Mouse (Mus musculus) forelimb bud, embryonic 11.5 days (tissue): ENCODE measurements around the gene Trrap.

Experiments
- DNase-seq: peaks from one replicate; pipeline ENCODE4 v3.0.0-alpha.2; 2012; ENCODE audit warnings: low read depth, low spot score

The Trrap gene

GRCm38 (mm10) chr5:144871775-144872174, 104.2 kb downstream of the Trrap start:
- DNase-seq: peak; percentile 23

GRCm38 (mm10) chr5:144872326-144872725, 104.8 kb downstream of the Trrap start:
- peak; percentile 11 for DNase-seq

- DNase-seq: no peak
Measured at GRCm38 (mm10) chr5:144872867-144873266, 105.3 kb downstream of the Trrap start.

GRCm38 (mm10) chr5:144875227-144875626, 107.7 kb downstream of the Trrap start:
- no peak for DNase-seq

- DNase-seq: peak; percentile 78
Measured at GRCm38 (mm10) chr5:144875892-144876291, 108.4 kb downstream of the Trrap start.

GRCm38 (mm10) chr5:144877021-144877420, 109.5 kb downstream of the Trrap start:
- DNase-seq: no peak

- DNase-seq: no peak
Measured at GRCm38 (mm10) chr5:144881670-144882399, 114.3 kb downstream of the Trrap start.

GRCm38 (mm10) chr5:144884629-144885217, 117.2 kb downstream of the Trrap start:
- no peak for DNase-seq

- DNase-seq: no peak
Measured at GRCm38 (mm10) chr5:144885968-144886650, 118.6 kb downstream of the Trrap start.

- no peak for DNase-seq
Measured at GRCm38 (mm10) chr5:144891276-144891675, 123.7 kb downstream of the Trrap start.

- no peak for DNase-seq
Measured at GRCm38 (mm10) chr5:144897881-144898280, 130.3 kb downstream of the Trrap start.

GRCm38 (mm10) chr5:144898448-144899052, 131.0 kb downstream of the Trrap start:
- DNase-seq: no peak

GRCm38 (mm10) chr5:144901035-144901434, 133.5 kb downstream of the Trrap start:
- DNase-seq: no peak

- DNase-seq: no peak
Measured at GRCm38 (mm10) chr5:144901791-144902190, 134.3 kb downstream of the Trrap start.

GRCm38 (mm10) chr5:144904356-144905134, 137.0 kb downstream of the Trrap start:
- no peak for DNase-seq

GRCm38 (mm10) chr5:144907591-144907990, 140.1 kb downstream of the Trrap start:
- DNase-seq: no peak
